Mouse (Mus musculus) MEL (cell line): ENCODE results near the gene Nptx1. TPM values are rescaled to one million over a fixed set of nuclear protein-coding genes. Genes with fewer than 3 reads are reported as not detected.

Experiments
- DNase-seq: peaks from one replicate; pipeline ENCODE4 v3.0.0; 2011; ENCODE audit warnings: low read depth, low spot score
- H3K27ac ChIP-seq: 2 replicates; pipeline ENCODE4 v1.5.1; 2012; ENCODE audit warnings: low read depth, mild to moderate bottlenecking, control low read depth, low read length, moderate library complexity; ENCODE audit not compliant: control insufficient read depth
- H3K27me3 ChIP-seq, 2 experiments: fragments of 150-350 bp in 1 of 2; sonication (generic) in 1 of 2; 2 replicates each; pipeline ENCODE4 v1.6.1; 2012; ENCODE audit warnings: low read length in 2 of 2, mild to moderate bottlenecking in 2 of 2, improper control_type of control experiment in 1 of 2, moderate library complexity in 1 of 2; ENCODE audit not compliant: insufficient read depth in 2 of 2, control insufficient read depth in 1 of 2
- H3K36me3 ChIP-seq, 2 experiments: 2 replicates each; pipeline ENCODE4 v1.6.1; 2012 to 2014; ENCODE audit warnings: low read length in 2 of 2, improper control_type of control experiment in 1 of 2, inconsistent platforms in 1 of 2, mild to moderate bottlenecking in 1 of 2; ENCODE audit not compliant: insufficient read depth in 2 of 2, control insufficient read depth in 1 of 2
- H3K4me1 ChIP-seq, 2 experiments: fragments of 150-350 bp in 1 of 2; sonication (generic) in 1 of 2; 2 replicates each; pipeline ENCODE4 v1.6.1; 2012; ENCODE audit warnings: low read length in 2 of 2, improper control_type of control experiment in 1 of 2, mild to moderate bottlenecking in 1 of 2; ENCODE audit not compliant: insufficient read depth in 2 of 2, control insufficient read depth in 1 of 2
- H3K4me3 ChIP-seq, 2 experiments: fragments of 150-350 bp in 1 of 2; sonication (generic) in 1 of 2; 2 replicates each; pipeline ENCODE4 v1.5.1; 2012; ENCODE audit warnings: low read depth in 2 of 2, low read length in 2 of 2, mild to moderate bottlenecking in 2 of 2, moderate library complexity in 2 of 2, control low read depth in 1 of 2, improper control_type of control experiment in 1 of 2; ENCODE audit not compliant: control insufficient read depth in 1 of 2, insufficient read depth in 1 of 2
- H3K79me2 ChIP-seq: 2 replicates; pipeline ENCODE4 v1.6.1; 2012; ENCODE audit warnings: mild to moderate bottlenecking, low read length, moderate library complexity; ENCODE audit not compliant: control insufficient read depth, poor library complexity, insufficient read depth
- H3K9ac ChIP-seq: 2 replicates; pipeline ENCODE4 v1.6.1; 2012; ENCODE audit warnings: low read depth, mild to moderate bottlenecking, control low read depth, low read length, moderate library complexity; ENCODE audit not compliant: control insufficient read depth, poor library complexity, severe bottlenecking
- H3K9me3 ChIP-seq: fragments of 150-350 bp; sonication (generic); replicated peaks from 2 replicates; pipeline ENCODE4 v1.6.1; 2012; ENCODE audit warnings: mild to moderate bottlenecking, low read length, improper control_type of control experiment, moderate library complexity; ENCODE audit not compliant: insufficient read depth
- CHD1 ChIP-seq: IDR thresholded peaks from 2 replicates; pipeline ENCODE4 v1.6.1; 2012; ENCODE audit warnings: low read depth, mild to moderate bottlenecking, inconsistent platforms, low read length, improper control_type of control experiment
- EP300 ChIP-seq, 2 experiments: IDR thresholded peaks; 2 replicates each; pipeline ENCODE4 v1.6.1; 2011; ENCODE audit warnings: improper control_type of control experiment in 2 of 2, low read length in 2 of 2, low read depth in 1 of 2, mild to moderate bottlenecking in 1 of 2
- GATA1 ChIP-seq: IDR thresholded peaks from 2 replicates; pipeline ENCODE4 v1.6.1; 2011; ENCODE audit warnings: low read depth, low read length, improper control_type of control experiment
- HCFC1 ChIP-seq: IDR thresholded peaks from 2 replicates; pipeline ENCODE4 v1.6.1; 2012; ENCODE audit warnings: low read depth, mild to moderate bottlenecking, inconsistent platforms, low read length, improper control_type of control experiment, moderate library complexity
- JUND ChIP-seq: IDR thresholded peaks from 2 replicates; pipeline ENCODE4 v1.6.1; 2011; ENCODE audit warnings: low read depth, mild to moderate bottlenecking, improper control_type of control experiment, low read length
- KAT2A ChIP-seq: conservative IDR thresholded peaks from 2 replicates; pipeline ENCODE4 v1.6.1; 2012; ENCODE audit warnings: low read depth, low read length, improper control_type of control experiment, inconsistent platforms
- MAFK ChIP-seq: IDR thresholded peaks from 2 replicates; pipeline ENCODE4 v1.6.1; 2011; ENCODE audit warnings: low read depth, mild to moderate bottlenecking, low read length, improper control_type of control experiment, borderline replicate concordance
- MEF2A ChIP-seq: IDR thresholded peaks from 2 replicates; pipeline ENCODE4 v1.6.1; 2014; ENCODE audit warnings: low read depth, mild to moderate bottlenecking, inconsistent platforms, low read length, improper control_type of control experiment; ENCODE audit not compliant: poor library complexity, insufficient replicate concordance, severe bottlenecking; ENCODE audit errors: extremely low read depth
- MYB ChIP-seq: IDR thresholded peaks from 2 replicates; pipeline ENCODE4 v1.6.1; 2011; ENCODE audit warnings: mild to moderate bottlenecking, low read depth, low read length, improper control_type of control experiment
- NELFE ChIP-seq: IDR thresholded peaks from 2 replicates; pipeline ENCODE4 v1.6.1; 2011; ENCODE audit warnings: low read depth, low read length, improper control_type of control experiment
- NRF1 ChIP-seq: IDR thresholded peaks from 2 replicates; pipeline ENCODE4 v1.6.1; 2014; ENCODE audit warnings: low read depth, mild to moderate bottlenecking, inconsistent platforms, low read length, improper control_type of control experiment, moderate library complexity; ENCODE audit not compliant: poor library complexity, insufficient read depth, severe bottlenecking
- SIN3A ChIP-seq: IDR thresholded peaks from 2 replicates; pipeline ENCODE4 v1.6.1; 2012; ENCODE audit warnings: low read length, improper control_type of control experiment, inconsistent platforms
- SMC3 ChIP-seq: IDR thresholded peaks from 2 replicates; pipeline ENCODE4 v1.6.1; 2011; ENCODE audit warnings: low read depth, low read length, improper control_type of control experiment
- TBP ChIP-seq: IDR thresholded peaks from 2 replicates; pipeline ENCODE4 v1.8.0; 2011; ENCODE audit warnings: low read depth, low read length, improper control_type of control experiment
- TCF12 ChIP-seq: IDR thresholded peaks from 2 replicates; pipeline ENCODE4 v1.6.1; 2014; ENCODE audit warnings: low read depth, mild to moderate bottlenecking, inconsistent platforms, low read length, improper control_type of control experiment, moderate library complexity
- USF1 ChIP-seq: IDR thresholded peaks from 2 replicates; pipeline ENCODE4 v1.6.1; 2014; ENCODE audit warnings: low read depth, mild to moderate bottlenecking, inconsistent platforms, low read length, improper control_type of control experiment, moderate library complexity
- ZC3H11A ChIP-seq: IDR thresholded peaks from 2 replicates; pipeline ENCODE4 v1.6.1; 2012; ENCODE audit warnings: low read depth, mild to moderate bottlenecking, inconsistent platforms, low read length, improper control_type of control experiment
- ZKSCAN1 ChIP-seq: IDR thresholded peaks from 2 replicates; pipeline ENCODE4 v1.6.1; 2012; ENCODE audit warnings: low read depth, mild to moderate bottlenecking, inconsistent platforms, low read length, improper control_type of control experiment, moderate library complexity
- ZMIZ1 ChIP-seq: IDR thresholded peaks from 2 replicates; pipeline ENCODE4 v1.6.1; 2012; ENCODE audit warnings: low read depth, mild to moderate bottlenecking, inconsistent platforms, low read length, improper control_type of control experiment, moderate library complexity
- polyA plus RNA-seq, 2 experiments: library from polyadenylated mRNA; stranded (reverse) in 1 of 2; unstranded in 1 of 2; fragments of >175 nt in 1 of 2; fragments of >200 nt in 1 of 2; gene quantifications; 2 replicates each; pipeline versions ENCODE4 v1.2.1 to v1.2.4; 2012; ENCODE audit warnings: low replicate concordance in 2 of 2, low read depth in 1 of 2; ENCODE audit not compliant: insufficient read length in 2 of 2, insufficient read depth in 1 of 2, missing spikeins in 1 of 2
- total RNA-seq: library from RNA; depleted of rRNA; stranded (reverse); fragments of 300-350 nt; gene quantifications from 2 replicates; pipeline ENCODE4 v1.2.3, GENCODE M21; 2012

Nptx1 gene
- total and polyA plus RNA-seq, 3 experiments = not detected

DNA sequence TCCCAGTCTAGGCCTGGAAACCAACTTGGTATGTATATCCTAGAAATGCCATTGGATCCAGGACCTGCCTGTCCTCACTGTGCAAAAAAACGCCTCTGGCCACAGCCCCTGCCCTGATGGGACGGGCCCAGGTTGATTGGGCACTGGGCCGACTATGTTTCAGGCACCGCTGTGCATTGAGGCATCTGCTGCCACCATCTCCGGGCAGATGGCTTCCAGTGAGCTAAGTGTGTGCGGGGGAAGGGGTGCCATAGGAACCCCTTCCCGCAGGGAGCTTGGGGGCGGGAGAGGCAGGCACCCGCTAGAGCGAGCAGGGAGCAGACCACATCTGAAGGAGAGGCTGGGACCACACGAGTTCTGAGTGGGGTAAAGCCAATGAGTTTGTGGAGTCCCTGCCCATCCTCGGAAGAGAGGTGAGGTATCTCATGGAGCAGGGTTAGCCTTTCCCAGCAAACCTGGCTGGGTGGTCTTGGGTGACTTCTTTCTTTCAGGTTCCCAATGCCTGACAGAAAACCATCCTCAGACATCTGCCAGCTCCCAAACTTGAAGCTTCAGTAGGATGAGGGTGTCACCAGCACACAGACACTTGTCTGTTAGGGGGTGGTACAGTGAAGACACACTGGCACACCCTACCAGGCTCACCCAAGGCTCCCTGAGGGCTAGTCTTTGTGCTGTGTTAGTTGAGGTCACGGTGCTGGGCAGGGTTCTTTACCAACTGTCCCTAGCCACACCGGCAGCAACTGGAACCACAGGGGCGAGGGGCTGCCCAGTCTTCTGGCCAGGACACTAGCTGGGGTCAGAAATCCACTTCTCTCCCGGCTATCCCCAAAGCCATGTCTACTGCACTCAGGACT is 31.5 kb downstream of the Nptx1 start:
- Histone ChIP-seq H3K27ac (no peak overlapping the region), H3K79me2 (no peaks in the 10 kb centered on the region), H3K9me3 (no peaks in the 10 kb centered on the region), H3K36me3 (no peaks in the 10 kb centered on the region), H3K27me3 (peaks cover 13 to 14% of the 10 kb centered on the region in 2 experiments)
- no peak for DNase-seq
- TF ChIP-seq EP300 (IDR thresholded peaks at IDR 0.05; ENCODE audit: low read depth in 1 of 2, low read length in 2 of 2) (no peak), SIN3A (no peak)
- TF ChIP-seq, all 39 proteins: peak for 0
- H3K4me1 ChIP-seq = no peaks in the 10 kb centered on the region
- no peak overlapping the region for H3K9ac ChIP-seq
- no peak overlapping the region for H3K4me3 ChIP-seq

DNA sequence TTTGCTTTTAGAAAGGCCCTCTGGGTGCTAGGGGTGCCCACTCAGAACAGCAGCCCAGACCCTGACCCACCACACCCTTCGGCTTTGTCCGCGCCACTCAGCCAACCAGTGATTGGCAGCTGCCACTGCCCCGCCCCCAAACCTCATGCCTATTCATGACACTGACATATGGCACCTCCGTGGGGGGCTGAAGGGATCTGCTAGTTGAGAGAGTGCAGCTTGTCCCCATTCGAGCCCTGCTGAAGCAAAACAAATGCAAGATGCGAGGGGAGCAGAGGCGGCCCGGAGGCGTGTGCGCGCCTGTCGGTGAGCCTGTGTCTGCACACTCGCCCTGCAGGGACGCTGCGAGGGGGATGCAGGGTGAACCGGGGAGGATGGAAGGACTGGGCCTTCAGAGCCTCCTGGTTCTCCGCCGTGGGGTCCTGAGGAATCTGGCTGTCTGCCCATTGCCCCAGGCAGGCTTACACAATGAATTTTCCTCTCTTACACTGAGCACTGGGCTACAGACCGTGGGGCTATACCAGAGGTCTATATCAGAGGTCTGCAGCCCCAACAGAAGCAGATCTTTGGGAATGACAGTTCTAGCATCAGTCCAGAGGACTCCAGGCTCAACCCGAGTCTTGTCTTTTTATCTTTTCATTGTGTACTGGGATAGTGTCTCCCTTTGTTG is 32.5 kb downstream of the Nptx1 start:
- Histone ChIP-seq H3K27ac (no peak overlapping the region), H3K9ac (no peak overlapping the region), H3K36me3 (no peaks in the 10 kb centered on the region), H3K4me1 (no peaks in the 10 kb centered on the region), H3K27me3 (peaks cover 13 to 14% of the 10 kb centered on the region in 2 experiments), H3K4me3 (no peak overlapping the region), H3K79me2 (no peaks in the 10 kb centered on the region), H3K9me3 (no peaks in the 10 kb centered on the region)
- no peak for TF ChIP-seq ZMIZ1
- TF ChIP-seq JUND = no peak
- no peak for TF ChIP-seq GATA1
- TF ChIP-seq KAT2A = no peak
- no peak for TF ChIP-seq HCFC1
- no peak for TF ChIP-seq SIN3A
- no peak for TF ChIP-seq TBP
- TF ChIP-seq MYB = no peak
- TF ChIP-seq SMC3 = no peak
- TF ChIP-seq USF1 = no peak
- no peak for TF ChIP-seq TCF12
- no peak for TF ChIP-seq CHD1
- no peak for TF ChIP-seq MAFK
- TF ChIP-seq ZC3H11A = no peak
- no peak for TF ChIP-seq MEF2A
- TF ChIP-seq NELFE = no peak
- TF ChIP-seq ZKSCAN1 = no peak
- TF ChIP-seq NRF1 = no peak
- no peak for DNase-seq
